Mouse (Mus musculus) adipocyte (in vitro differentiated cells): ENCODE data around the gene Blm.

Source experiments
- DNase-seq: peaks from one replicate; pipeline ENCODE4 v3.0.0-alpha.2; 2016; ENCODE audit warnings: low spot score

Gene Blm

DNA sequence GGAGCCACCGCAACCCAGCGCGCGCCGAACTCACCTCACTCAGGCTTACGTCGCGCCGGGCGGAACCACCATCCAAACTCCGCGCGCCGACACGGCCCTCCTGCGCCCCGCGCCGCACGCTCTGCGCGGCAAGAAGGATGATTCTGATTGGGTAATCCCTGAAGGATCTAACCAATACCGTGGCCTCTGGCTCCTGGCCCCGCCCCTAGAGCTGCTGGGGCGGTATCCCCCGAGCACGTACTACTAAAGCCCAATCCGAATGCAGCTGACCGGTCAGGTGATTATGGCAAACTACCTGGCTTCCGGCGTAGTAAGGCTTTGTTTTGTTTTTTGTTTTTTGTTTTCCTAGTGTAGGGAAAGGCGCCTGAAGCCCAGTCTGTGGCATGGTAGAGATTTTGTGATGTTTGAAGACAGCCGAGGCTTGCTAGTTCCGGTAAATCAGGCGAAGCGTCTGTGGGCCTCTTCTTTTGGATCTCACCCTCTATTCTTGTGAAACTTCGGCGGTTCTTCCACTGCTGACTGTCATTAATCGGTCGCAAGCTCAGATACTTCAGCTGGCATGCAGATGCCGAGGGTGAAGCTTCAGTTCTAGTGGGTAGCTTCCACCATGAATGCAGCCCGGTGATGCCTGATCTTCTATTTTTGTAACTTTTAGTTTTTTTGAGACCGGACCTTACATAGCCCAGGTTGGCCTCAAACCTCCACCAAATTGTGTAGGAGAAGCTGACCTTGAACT lies at the start of gene Blm:
Gene Blm, minus strand, starts transcription at position 111 of the 736 bp plus-strand sequence.
- peak; percentile 93 for DNase-seq

DNA sequence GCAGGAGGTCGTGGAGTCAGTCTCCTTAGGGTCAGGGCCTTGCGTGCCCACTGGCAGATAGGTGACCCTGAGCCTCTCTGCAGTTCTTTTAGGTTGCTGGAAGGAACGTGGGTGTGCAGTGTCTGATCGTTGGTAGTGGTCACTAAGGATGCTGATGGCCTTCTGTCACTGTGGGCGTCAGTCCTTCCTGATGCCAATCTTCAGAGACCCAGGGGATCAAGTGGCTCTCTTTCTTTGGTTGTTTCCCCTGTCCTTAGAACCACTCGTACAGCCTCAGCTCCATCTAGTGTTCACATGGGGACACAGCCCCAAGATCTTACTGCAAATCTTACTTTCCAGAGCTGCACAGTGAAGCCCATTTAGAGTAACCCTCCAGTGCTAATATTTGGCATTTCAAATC lies 49.1 kb upstream of the Blm start:
- DNase-seq = peak; percentile 62

DNA sequence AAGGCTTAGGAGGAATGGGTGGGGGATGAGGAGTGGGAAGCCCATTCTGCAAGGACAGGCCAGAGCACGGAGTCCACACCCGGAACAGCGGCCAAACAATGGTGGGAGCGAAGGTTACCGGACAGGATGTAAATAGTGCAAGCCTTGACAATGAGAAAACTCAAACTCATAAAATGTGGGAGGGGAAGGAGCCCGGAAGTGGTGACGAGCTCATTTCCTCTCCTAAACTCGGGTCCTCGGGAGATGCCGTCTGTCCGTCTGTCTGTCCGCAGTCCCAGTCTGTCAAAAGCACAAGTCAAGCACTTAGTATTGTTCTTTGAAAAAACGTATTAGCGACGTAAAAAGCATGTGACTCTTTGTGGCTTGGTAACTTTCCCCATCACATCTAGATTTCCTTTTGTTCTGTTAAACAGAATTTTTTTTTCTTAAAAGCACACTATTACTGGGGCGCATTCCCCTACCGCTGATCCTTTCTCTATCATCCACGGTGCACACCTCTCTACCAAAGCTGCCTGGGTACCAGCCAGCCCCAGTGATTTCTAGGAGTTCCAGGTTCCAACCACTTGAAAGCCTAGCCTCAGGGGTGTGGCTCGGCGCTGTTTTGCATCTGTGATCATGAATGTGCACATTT lies 48.0 kb upstream of the Blm start:
- no peak for DNase-seq

DNA sequence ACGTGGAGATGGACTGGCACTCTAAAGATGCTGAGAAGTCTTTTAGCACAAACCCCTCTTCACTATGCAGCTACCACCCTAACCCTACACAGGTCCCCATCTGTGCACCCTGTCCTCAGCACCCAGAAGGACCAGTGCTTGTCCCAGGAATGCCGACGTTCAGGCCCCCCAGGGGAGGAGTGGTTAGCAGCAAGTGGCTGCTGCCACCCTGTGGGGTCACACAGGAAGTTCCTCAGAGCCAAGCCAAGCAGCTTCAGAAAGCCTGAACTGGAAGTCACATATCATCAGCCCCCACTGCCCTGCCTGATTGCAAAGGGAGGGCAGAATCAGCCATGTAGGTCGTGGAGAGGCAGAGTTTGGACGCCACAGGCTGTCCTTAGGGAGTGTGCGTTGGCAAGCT lies 45.4 kb upstream of the Blm start:
- peak; percentile 38 for DNase-seq

DNA sequence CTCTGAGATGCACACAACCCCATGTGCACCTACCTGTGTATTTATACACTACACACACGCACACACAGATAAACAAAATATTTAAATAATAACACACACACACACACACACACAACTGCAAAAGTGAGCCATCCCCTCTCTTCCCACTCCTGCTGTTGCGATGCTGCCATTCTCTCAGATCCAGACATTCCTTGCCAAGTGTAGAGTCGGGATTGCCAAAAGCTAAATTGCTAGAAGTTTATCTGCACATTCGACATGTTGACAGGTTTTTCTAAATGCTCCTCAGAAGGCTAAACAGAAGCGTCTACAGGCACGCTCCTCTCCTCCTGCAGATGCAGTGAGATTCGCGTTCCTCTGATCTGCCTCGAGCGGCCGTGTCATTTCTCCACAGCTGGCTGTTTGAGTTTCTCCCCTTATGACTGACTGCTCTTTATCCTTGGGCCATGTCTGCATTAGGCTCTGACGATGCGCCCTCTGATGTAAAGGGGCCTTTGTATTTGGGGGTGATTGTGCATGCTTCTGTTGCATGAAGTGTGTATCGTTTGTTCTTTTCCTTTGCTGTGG lies 42.6 kb upstream of the Blm start:
- no peak for DNase-seq

DNA sequence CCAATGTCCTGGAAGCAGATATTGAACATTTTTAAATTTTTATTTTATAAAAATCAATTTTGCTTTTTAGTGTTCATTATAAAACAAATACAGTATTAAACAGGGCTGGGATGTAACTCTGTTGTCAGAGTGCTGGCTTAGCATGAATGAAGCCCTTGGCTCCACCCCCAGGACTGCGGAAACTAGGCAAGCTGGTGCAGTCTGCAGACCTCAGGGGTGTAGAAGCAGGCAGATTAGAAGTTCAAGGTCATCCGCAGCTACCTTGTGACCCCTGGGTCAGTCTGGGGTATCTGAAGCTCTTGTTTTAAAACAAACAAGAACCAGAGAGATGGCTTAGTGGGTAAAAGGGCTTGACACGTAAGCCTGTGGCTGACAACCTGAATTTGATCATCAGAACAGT lies 41.7 kb upstream of the Blm start:
- DNase-seq = no peak

DNA sequence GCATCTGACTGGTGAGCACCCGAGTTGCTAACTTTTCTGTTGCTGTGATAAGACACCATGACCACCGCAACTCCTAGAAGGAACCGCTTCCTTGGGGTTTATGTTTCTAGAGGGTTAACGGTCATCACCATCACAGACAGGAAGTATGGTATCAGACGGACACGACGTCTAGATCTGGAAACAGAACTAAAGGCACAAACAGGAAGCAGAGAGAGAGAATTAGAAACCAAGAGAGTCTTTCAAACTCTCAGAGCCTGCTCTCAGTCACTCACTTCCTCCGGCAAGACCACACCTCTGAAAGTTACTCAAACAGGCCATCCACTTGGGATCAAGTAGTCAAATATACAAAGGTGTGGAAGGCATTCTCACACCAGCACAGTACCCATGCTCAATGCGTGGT lies 40.8 kb upstream of the Blm start:
- no peak for DNase-seq

DNA sequence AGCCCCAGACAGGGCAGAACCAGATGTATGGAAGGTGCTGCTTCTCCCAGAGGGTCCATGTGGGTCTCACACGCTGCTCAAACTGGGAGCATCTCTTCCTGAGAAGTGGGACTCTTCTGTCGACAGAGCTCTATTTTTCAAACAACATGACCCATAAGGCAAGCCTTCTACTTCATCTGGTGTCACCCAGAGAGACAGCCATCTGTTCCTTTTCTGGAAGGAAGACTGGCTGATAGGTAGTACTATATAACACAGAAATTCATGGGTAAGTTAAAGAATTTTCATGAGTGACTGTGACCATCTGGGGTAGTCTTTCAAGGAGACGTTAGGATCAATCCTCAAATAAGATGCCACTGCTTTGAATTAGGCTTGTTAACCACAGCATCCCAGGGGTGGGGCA lies 38.2 kb upstream of the Blm start:
- DNase-seq = no peak

DNA sequence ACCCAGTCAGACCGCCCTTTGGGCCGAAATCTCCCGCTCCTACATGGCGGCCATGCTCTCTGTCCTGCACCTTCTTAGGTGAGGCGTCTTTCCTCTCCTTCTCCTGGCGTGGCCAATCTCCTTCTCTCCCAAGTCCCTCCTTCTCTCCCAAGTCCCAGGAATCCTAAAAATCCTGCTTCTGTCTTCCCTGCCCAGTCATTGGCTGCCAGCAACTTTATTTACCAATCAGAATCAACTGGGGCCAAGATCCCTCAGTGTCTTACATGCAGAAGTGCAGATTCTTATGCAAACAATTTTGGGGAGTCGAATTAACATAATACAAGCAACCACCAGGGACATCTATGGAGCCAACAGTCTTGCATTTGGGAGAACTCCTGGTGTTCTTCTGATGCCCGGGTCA lies 33.1 kb upstream of the Blm start:
- no peak for DNase-seq

DNA sequence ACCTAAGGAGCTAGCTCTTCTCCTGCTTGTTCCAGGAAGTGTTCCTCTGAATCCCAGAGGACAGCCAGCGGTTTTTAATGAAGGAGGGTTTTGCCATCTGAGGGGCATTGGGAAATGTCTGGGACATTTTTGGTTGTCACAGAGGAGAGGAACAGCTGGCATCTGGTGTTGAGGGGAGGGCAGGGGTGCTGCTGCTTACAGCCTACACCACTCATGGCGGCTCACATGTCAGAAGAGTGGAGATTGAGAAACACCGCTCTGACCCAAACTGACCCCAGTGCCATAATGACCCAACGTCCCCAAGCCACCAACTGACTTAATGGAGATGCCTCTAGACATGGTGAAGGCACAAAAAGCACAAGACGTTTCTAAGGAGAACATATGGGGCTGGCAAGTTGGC lies 27.0 kb upstream of the Blm start:
- DNase-seq = peak; percentile 15

DNA sequence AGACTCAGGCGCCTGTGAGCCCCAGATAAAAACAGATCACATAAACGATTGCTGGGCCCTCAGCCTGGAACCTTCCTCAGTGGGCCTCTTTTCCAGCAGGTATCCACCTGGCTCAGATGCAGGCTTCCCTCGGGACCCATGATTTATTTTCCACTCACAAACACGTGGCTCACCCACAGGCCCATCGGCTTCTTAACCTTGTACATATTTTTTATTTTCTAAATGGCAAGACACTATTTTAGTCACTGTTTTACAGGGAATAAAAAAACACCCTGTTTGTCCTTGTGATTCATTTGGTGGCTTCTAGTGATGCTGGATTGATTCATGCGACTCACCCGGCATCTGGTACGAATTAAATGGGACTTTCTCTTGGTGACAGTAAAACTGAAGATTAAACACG lies 26.4 kb upstream of the Blm start:
- no peak for DNase-seq

DNA sequence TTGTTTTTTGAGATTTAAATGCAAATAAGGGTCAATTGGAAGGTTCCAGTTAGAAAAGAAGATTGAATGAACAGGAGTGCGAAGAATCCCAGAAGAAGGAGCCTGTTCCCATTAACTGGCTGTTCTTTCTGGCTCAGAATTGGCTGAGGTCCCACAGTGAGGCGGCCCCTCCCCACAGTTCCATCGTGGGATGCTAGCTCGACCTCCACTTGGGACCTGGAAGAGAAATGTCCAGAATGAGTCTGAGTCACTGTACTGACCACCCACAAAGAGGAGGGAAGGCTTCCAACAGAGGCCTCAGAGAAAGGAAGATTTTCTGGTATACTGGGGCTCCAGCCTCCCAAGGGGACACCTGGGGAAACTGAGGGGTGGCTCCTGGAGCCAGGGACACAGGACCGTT lies 23.7 kb upstream of the Blm start:
- DNase-seq = no peak

DNA sequence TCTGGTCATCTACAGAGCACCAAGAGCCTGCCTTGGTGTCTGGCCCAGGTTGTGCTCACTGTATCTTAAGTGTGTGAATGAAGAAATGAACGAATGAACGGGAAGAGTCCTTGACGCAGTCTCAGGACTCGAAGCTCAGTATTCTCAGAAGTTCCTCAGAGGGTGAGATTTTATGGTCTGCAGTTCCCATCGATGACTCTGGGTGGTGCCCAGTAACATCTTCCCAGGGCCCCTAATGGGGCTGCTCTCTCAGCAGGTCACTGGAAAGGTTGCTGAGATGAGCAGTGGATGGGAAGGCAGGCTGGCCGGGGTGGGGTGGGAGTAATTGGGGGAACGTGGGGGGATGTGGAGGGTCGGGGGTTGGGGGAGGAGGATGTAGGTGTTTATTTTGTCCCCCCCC lies 23.2 kb upstream of the Blm start:
- no peak for DNase-seq

DNA sequence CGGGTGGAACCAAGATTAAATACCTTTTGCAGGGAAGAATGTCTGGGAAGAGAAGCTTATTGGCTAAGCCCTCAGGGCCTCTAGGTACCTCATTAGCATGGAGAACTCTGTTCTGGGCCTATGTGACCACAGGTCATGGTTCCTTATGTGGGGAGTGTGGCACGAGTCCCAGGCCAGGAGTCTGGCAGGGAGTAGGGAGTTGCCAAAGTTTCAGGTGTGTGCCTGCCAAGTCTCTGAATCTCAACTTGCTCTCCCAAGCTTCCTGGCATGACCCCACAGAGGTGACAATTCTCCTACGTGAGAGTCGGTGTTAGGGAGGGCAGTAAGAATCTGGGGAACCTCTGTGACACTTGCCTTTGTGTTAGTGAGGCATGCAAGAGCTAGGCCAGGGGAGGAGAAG lies 22.2 kb upstream of the Blm start:
- peak; percentile 16 for DNase-seq

DNA sequence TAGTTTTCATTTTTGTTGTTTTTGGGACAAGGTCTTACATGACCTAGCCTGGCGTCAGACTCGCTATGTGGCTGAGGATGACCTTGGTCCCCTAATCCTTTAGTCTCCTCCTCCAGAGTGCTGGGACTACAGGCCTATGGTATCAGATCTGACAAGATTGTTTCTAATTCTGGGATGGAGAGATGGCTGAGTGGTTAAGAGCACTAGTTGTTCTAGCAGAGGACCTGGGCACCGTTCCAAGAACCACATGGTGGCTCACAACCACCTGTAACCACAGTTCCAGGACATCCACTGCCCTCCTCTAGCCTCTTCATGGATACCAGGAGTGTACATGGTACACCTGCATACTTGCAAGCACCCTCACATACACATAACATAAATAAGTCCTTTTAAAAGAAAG lies 21.2 kb upstream of the Blm start:
- DNase-seq = no peak

DNA sequence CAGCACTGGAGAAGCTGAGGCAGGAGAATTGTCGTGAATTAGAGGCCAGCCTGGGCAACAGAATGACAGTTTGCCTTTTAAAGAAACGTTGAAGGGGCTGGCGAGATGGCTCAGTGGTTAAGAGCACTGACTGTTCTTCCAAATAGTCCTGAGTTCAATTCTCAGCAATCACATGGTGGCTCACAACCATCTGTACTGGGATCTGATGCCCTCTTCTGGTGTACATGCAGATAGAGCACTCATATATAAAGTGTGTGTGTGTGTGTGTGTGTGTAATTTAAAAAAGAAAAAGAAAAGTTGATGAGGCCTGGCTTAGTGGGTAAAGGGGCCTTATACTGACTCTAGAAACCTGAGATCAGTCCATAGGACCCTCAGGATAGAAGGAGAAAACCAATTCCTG lies 20.2 kb upstream of the Blm start:
- no peak for DNase-seq

DNA sequence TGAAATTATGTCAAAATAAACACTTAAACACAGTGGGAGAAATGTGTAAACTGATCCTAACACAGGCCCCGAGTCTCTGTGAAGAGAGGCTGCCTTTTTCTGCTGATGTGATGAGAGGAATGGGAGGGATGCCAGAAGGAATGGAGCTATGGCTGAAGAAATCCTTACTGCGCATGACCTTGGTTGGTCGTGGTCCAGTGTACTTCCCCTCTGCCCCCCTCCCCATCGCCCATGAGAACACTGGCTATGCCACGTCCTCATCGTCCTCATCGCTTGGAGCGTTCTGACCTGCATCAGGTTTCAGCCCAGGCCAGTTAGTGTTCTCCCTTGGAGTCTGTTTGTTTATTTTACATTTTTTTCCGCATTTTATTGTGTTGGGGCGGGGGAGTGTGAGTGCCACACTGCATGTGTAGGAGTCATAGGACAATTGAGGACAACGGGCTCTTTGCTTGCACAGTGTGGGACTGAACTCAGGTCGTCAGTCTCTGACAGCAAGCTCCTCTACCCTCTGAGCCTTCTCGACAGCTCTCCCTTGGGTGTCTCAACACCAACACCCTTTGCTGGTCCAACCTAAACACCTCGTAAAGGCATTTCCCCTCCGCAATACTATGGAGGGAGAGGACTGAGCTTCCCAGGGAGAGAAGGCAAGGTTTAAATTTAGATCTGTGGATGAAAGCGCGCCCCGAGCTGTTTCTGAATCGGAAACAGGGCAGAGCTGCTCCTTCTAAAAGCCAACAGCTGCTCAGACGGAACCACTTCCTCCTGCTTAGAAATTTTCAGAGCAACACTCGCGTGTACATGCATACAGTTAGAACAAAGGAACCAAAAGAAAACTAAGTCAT lies 19.5 kb upstream of the Blm start:
- DNase-seq = peak; percentile 28

DNA sequence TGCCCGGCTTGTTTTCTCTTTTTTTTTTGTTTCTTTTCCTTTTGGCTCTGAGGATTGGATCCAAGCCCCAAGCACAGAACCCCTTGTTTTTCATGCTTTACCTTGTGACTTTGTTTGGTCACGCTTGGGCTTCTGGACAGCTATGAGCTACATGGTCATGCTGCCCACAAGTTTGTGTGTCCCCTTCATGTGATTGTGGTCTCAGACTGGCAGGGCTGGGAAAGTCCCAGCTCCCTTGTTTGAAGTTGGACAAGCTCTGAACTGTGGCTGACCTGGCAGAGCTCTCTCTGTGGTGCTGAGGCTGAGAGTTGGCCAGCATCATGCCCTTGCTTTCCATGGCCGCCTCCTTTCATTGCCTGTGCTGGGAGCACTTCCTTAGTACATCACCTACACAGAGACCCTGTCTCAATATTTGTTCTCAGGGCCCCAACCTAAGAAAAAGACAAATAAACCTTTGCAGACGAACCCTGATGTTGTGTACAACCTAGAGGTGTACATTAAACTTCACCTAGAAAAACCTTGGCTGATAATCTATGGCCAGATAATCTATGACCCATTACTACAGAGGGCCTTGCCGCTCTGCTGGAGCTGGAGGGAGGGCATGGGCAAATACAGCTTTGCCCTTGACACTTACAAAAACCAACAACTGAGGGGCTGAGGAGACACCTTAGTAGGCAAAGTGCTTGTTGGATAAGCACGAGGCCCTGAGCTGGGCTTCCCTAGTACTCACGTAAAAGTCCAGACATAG lies 13.8 kb upstream of the Blm start:
- DNase-seq = no peak

DNA sequence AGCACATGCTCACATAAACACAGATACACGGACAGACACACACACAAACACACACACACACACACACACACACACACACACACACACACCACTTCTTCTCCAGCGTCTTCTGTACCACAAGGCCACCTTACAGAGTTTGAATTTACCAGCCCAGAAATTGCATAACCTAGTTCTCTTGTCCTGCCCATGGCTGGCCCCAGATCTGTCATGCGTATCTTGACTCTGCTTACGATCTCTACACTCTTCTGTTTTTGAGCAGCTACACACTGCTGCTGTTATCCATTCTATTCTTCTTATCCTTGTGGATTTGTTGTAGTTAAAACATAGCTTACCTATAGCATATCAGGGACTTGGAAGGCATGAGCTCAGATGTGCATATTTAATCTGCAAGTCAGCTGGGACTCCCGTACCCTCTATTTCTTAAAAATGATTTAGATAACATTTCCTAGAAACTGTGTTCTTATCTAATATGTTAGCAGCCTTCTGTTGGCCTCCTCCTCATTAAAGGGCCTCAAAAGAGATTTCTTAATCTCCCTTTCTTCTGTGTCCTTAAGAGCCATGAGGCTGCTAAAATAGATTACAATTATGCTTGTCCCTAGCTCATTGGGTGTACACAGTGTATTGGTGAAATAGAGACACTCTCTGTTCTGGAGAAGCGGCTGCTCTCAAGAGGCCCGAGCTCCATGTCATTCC lies 7.4 kb upstream of the Blm start:
- no peak for DNase-seq

DNA sequence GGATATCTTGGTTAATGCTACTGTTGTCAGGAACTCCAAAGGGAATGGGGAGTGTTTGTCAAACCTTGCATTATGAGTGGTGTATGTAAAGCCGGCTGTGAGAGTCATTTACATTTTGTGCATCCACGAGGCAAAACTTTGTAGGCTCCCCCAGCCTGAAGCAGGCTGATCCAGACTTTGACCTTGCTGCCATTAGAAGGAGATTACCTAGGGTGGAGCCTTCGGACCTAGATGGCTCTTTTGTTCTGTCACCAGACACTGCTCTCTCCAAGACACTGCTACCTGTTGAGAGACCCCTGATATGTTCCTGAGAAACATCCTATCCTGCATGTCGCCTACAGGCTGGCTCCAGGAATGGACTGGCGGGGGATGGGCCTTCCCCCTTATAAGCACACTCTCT lies 4.7 kb upstream of the Blm start:
- DNase-seq = no peak

DNA sequence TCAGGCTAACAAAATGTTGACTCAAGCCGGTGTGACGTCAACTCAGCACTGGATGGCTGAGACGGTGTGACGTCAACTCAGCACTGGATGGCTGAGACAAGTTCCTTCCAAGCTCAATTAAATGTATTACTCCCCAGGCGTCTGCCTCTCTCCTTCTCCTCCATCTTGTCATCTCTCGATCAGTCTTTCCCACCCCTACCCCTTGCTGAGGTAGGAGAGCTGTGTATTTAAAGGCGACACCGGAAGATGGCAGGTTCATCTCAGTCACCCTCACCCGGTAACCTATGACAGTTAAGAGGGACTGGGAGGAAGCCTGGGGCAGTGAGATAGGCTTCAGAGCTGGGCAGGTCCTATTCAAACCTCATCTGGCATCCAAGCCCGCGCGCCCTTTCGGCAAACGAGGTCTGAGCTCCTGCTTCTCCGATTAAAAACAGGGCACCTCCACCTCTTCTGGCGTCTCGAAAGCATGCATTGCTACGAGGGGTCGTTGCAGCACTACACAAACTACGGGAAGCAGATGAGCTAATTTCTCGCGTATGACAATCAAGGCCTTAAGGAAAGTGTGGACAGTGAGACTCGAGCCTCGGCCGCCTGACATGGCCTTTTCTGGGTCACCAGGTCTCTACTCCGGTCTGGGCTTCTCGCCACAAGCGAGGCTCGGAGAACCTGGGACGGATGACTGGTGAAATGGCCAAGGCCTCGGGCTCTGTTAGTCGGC lies 469 bp downstream of the Blm start:
- DNase-seq = no peak
